Mouse (Mus musculus) A20 (cell line): ENCODE results near the gene Cebpg.

Source experiments
- DNase-seq: peaks from one replicate; pipeline ENCODE4 v3.0.0-alpha.2; 2011; ENCODE audit warnings: low read depth, low spot score

Cebpg gene

DNA sequence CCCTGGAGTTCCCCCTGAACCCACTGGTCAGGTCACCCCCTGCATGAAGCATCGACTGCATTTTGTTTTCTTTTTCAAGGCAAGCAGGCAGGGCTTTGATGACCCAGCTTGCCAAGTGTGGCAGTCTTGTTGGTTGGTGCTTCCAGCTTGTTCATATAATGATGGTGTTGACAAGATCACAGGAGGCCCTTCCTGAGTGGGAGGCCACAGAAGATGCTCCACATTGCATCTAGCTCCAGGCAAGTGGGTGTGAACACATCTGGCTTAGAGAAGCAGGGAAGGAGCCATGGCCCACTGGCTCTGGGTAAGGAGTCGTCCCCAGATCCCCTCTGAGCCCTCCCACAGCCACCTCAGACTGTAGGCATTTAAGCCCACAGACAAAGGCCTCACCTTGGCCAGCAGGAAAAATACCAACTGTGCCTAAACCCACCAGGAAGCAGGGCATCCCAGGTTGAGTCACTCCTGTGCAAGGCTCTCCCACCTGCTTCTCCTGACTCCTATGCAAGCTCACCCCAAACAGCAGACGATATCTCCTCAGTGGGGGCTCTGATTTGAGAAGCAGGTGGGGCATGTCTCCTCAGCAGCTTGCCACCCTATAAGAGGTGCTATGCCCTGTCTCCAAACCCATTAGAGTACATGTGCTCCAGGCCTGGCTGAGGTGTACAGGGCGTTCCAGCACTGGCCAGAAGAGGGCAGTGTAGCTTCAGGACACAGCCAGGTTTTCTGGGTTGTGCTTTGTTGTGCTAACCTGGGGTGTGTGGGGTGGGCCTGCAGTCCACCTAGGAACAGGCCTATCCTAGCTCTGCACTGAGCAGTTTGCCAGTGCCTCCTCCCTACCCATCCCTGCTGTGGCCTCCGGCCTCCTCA lies 30.7 kb downstream of the Cebpg start:
- DNase-seq: peak; percentile 64

DNA sequence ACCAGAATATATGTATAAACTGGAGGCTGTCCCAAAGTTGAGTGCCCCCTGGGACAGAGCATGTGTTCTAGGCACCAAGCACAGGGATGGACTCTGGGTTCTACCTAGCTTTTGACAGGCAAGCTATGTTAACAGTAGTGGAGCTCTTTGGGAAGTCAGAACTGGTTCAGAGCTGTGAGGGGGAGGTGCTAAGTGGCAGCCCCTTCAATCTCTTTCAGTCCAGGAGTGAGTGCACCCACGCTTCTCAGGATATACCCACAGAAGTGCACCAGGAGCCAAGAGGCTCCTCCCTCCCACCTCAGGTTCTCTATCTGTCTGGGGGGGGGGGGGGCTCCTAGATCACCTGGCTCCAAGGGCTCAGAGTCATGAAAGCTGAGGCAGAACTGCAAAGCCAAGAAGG lies 31.9 kb downstream of the Cebpg start:
- DNase-seq: no peak

DNA sequence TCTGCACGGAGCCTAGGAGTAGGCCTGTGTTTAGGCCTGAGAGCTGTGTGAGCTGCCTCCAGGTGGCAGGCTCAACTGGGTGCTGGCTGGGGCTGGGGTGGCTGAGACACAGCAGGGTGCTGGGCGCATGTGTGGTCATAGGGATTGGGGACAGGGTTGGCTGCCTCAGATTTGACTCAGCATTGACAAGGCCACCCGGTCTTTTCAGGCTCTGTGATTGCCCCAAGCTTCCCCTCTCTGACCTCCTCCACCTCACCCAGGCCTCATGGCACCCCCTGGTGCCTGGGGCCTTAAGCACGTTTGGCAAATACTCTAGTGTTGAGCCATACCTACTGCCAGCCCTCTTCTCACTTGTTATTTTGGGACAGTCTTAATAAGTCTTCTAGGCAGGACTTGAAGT lies 33.1 kb downstream of the Cebpg start:
- DNase-seq: no peak

DNA sequence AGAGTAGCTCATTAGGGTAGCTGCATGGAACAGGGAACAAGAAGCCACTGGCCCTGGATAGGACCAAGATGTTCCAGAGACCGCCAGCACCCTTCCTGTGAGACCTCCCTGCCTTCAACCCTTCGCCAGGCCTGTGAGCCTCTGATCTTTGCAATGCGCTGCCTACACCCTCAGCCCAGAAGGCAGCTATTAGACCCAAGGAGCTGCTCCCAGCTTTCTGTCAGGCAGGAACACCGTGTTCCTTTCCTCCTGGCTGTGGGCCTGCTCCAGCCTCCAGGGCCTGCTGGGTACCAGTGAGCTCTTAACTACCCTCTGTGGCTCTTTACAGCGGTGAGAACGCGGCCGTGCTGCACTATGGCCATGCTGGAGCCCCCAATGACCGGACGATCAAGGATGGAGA lies 35.0 kb downstream of the Cebpg start:
- DNase-seq: no peak

DNA sequence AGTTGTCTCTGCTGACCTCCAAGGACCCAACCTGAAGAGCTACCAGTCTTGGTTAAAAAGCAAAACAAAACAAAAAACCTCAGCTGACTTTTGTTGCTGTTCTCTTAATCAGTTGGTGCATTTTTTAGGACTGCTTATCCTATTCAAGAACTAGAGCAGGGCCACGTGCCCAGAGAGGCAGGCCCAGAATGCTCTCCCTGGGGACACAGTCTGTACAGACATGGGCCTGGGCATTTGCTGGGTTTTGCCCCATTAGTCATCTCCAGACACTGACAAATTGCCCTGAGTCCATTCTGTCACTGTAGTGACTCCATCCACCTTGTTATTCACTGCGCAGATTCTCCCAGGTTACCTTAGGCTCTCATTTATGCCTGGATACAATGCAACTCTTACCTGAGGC lies 41.1 kb downstream of the Cebpg start:
- DNase-seq: no peak

DNA sequence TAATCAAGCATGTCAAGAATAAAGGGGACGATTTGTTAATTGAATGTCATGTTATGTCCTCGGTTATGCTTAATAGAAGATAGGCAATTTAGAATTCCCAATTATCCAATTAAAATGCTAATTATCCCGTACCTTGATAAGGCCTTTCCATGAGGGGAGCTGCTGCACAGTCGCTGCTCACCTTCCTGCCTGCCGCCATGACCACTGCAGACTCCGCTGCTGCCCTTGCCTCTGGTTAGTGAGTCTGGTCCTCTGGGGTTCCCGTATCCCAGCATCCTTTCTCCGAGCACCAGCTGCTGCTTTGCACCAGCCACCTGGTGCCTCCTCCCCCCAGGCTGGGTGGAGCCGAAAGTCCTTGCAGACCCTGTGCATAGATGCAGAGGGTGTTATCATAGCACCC lies 43.1 kb downstream of the Cebpg start:
- DNase-seq: no peak

DNA sequence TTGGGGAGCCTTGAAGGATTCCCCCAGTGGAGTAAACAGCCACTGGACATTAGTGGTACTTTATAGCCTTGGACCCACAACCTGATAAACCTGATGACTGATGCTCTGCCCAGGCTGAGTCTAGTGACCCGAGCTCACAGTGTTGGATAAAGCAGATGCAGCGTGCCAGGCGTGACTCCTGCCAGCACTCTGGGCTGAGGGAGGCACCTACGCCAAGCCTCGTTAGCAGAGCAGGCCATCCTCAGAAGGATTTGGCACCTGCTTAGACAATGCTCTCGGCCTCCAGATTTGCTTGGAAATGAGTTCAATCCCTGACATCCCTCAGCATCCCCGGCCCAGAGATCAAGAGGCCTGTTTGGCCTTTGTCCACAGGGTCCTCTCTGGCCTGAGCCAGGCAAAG lies 49.7 kb downstream of the Cebpg start:
- DNase-seq: no peak

DNA sequence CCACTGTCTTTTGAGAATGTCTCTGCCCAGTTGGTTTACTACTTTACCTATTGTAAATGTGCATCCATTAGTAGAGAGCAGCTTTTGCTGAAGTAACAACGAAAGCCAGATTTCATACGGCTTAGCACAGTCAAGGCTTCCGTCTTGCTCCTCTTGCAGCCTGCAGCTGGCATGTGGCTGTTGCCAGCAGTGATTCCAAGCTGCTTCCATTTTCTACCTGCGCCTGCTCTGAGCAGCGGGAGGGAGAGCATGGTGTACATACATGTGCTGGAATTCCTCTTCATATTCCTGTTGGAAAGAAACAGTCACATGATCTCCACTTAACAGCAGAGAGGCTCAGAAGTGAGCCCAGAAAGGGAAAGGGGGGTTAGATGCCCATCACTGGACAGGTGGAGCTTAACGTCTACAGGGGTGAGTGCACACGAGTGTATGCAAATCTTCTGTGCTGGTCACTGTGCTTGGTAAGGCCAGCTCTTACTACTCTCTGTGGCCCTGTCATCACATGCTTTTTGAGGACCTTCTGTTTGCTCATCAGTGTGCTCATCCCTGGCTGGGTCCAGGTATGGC lies 53.1 kb downstream of the Cebpg start:
- no peak for DNase-seq

DNA sequence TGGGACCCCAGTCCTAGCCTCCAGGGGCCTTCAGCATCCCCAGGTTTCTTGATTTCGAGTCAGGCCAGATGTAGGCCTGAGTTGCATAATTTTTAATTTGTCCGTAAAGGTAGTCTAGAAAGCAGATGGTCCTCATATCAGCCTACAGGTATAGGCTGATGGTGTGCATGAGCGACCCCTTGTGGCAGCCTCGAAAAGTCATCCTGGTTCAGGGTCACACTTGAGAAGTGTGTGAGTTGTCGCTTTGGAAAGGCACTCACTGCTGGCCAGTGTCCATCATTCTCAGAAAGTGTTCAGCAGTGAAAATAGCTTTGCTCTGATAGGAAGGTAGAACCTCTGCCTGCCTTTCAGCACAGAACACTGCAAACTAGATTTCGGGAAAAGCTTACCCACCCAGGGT lies 55.5 kb downstream of the Cebpg start:
- peak; percentile 55 for DNase-seq
